Mouse (Mus musculus): Measurements from ENCODE around the gene Rabggtb.
"Not testable (repeated sequence)": the region's sequence is repeated elsewhere in the genome, so short reads cannot be mapped to it uniquely, and the experiment has no call there.

The Rabggtb gene

DNA sequence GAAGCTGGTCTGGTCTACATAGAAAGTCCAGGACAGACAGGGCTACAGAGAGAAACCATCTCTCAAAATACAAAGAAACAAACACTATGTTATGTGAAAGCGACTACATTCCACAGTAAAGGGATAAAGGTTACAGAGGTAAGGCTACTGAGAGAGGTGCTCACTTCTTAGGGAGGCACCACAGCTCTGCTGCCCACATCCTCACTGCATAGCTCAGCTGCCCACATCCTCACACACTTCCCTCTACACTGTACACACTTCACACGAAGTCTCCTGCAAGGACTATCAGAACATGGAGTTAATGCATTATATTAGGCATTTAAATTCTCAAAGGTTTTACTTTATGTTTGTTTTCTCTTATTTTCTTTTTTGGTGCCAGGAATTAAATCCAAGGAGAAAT is 49.0 kb downstream of the Rabggtb start:
- DNase-seq (ENCODE audit: low spot score in 2 of 2): no peak

DNA sequence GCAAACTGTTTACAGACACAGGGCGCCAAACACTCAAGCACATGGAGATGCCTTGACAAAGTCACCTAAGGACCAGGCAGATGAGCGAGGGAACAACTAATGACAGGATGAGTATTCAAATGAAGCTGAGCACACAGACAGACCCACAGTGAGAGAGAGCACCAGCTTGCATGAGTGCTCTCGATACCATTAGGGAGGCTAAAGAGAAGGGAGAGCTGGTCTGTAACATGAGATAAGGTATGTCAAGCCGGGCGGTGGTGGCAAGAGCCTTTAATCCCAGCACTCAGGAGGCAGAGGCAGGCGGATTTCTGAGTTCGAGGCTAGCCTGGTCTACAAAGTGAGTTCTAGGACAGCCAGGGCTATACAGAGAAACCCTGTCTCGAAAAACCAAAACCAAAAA is 52.4 kb downstream of the Rabggtb start:
- not testable (repeated sequence) for DNase-seq (ENCODE audit: low spot score in 2 of 2)

DNA sequence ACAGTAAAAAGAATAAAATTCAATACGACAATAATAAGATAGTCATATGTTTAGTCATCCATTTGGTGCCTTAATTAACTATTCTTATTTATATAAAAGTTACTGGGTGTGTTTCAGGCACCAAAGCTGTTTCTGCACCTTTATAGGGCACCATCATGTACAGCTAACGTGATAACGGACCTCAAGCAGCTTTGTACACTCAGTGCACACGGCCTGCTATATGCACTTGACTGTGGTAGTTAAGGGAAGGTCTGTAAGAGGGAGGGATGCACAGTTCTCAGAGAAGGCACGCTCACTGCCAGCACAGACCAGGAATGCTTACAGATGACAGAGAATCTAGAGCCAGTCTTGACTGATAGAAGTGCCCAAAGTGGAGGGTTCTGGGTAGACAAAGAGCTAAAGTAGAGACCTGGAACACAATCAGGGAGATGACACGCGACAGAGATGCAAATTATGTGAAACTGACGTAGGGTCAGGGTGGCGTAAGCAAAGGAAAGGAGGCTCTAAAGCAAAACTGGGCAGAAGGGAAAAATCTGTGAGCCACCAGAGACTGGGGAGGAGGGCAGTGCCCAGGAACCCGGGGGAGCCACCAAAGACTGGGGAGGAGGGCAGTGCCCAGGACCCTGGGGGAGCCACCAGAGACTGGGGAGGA is 54.3 kb downstream of the Rabggtb start:
- DNase-seq (ENCODE audit: low spot score in 2 of 2): no peak

Data from right cerebral cortex, postnatal 36 days (tissue).